Mouse (Mus musculus): ENCODE measurements around the gene Cenpb.

Cenpb gene

DNA sequence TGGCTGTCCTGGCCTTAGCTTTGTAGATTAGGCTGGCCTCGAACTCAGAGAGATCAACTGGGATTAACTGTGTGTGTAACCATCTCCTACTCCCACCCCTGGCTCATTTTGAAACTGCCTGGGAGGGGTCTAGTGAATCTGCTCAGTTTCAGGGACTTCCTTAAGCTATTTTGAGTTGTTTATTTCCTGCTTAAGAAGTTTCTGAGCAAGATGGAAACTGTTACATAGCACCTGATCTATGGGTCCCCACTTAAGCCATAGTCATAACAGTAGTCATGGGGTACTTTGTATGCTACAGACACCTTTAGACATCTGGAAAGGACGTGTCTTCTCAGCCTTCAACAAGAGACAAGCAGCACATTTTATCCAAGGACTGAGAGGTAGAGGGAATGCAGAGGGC, 20.8 kb upstream of the Cenpb start:
- no peak for DNase-seq (ENCODE audit: low read depth, low spot score)

DNA sequence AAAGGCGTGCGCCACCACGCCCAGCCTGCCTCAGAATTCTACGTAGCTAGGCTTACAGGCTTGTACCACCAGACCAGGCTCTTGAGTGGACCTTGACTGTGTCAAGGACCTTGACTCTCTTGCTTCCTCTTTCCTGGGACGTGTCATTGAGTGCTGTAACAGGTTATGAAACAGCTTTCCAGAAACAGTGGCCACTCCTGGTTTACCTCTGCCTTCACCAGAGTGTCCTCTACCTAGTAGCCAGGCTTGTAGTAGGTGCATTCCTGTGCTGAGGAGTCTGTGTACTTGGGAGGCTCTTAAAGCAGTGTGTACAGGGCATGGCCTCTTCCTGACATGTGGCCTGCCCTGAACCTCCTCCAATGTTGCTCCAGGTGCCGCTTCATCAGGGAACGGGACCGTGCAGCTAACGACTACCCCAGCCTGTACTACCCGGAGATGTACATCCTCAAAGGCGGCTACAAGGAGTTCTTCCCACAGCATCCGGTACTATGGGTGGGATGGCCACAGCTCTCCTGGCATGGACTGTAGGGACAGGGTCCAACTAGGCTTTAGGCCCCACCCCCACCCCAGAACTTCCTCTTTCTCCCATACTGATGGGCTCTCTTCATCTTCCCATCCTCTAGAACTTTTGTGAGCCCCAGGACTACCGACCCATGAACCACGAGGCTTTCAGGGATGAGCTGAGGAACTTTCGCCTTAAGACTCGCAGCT, 16.9 kb upstream of the Cenpb start:
- no peak for DNase-seq (ENCODE audit: low read depth, low spot score)

- no peak for DNase-seq (ENCODE audit: low read depth, low spot score)
These were observed 11.1 kb upstream of the Cenpb start for GRCm38 (mm10) chr2:131191005-131191390.

DNA sequence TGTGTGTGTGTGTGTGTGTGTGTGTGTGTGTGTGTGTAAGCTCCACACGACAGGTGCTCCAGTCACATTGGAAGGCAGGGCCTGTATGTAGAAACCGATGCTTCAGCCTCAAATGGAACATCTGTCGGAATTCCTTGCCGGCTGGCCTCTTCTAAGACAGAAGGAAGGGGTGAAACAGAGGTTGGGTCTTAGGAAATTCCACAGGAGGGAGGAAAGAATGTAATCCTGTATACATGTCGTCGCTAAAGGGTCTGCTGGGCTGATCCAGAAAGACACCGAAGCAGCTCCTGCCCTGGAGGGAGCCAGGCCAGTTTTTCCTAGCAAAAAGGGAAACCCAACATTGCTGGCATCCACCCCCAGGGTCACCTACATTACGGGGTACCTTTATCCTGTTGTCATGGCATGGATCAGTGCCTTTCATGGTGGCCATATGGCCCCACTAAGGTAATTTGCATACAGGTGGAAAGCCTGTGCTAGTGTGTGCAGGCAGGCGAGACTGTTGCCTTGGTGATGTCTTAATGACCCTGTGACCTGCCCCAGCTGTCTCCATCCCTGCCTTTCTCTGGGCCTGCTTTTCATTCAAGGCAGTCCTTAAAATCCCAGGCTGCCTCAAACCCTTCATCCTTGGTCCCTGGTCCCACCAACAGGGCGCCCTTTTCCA, 10.6 kb upstream of the Cenpb start:
- peak; percentile 41 for DNase-seq (ENCODE audit: low read depth, low spot score)

- no peak for DNase-seq (ENCODE audit: low read depth, low spot score)
These were observed 9.8 kb upstream of the Cenpb start for GRCm38 (mm10) chr2:131189521-131190309.

- DNase-seq (ENCODE audit: low read depth, low spot score): no peak
These were observed 8.4 kb upstream of the Cenpb start for GRCm38 (mm10) chr2:131188311-131188710.

GRCm38 (mm10) chr2:131187602-131187922, 7.7 kb upstream of the Cenpb start:
- no peak for DNase-seq (ENCODE audit: low read depth, low spot score)

- DNase-seq (ENCODE audit: low read depth, low spot score): peak; percentile 86
These were observed 7.1 kb upstream of the Cenpb start, which contains the start of the genes Cdc25b and Spef1 for GRCm38 (mm10) chr2:131186771-131187601. Gene Cdc25b (plus strand): TSS chr2:131186949. Gene Spef1 (minus strand): TSS chr2:131187282.

DNA sequence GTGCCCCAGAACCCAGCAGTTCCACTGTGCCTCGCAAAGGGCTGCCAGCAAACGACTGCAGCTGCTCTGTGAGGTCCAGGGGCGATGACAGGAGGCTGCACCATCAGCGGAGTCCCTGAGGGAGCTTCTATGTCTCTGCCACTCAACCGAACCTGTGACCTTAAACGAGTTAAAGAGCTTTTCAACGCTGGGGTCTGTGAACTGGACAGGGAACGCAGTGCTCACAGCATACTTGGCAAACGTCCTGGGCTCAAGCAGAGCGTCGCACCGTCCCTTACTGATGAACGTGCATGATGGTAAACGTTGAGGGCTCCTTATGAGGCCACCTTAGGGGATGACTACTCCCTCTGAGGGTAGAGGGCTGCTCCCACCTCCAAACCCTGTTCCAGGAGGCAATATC, 6.5 kb upstream of the Cenpb start:
- DNase-seq (ENCODE audit: low read depth, low spot score): no peak

DNA sequence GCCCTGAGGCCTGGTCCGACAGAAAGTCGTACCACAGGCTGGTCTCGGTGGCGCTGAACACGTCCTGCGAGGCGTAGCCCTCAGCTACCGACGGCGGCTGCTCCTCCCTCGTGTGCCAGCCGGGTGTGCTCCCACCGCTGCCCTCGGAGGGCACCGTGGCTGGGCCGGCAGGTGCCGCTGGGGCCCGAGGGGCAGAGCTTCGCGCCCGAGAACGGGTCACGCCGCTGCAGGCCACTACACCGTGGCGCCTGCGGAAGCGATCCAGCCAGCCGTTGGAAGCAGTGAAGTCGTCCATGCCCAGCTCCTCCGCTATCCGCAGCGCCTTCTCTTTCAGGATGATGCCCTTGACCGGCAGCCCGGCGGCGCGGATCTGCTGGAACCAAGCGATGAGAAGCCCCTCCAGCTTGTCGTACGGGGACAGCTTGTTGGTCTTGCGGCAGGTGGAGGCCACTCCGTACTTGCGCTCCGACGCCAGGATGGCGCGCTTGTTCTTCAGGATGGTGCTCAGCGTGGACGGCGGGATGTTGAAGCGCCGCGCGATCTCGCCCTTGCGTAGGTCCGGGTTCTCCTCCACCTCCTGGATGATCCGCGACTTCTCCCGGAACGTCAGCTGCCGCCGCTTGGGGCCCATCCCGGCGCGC, 501 bp downstream of the Cenpb start:
- peak; percentile 90 for DNase-seq (ENCODE audit: low read depth, low spot score)

DNA sequence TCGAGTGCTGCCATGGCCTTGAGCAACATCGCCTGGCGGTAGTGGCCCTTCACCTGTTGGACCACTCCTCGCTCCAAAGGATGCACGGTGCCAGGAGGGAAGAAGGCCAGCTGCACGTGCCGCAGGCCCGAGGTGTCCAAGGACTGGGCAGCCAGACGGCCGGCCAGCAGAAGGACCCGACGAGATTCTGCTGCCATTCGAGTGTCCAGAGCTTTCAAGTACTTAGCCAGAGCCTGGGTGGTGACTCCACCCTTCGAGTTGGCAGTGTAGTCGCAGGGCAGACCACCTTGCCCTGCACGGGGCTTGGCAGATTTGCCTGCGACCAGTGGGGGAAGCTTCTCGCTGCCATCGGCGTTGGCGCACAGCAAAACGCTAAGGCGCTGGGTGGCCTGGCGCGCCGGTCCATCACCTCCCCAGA, 1.0 kb downstream of the Cenpb start:
- DNase-seq (ENCODE audit: low read depth, low spot score): no peak

DNA sequence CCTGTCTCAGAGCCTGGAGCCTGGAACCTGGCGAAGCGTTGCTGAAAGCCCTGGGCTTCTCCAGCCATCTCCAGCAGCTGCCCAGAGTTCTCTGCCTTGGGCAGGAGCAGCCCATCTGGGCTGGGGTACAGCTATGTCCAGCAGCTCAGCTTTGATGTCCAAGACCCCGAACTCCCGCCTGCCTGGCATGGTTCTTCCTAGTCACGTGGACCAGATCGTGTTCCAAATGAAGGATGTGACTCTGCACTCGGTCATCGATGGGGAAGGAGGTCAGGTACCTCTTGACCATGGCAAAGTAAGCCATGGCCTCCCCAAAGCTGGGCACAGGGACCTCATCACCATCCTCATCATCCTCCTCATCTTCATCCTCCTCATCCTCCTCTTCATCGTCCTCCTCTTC, 1.9 kb downstream of the Cenpb start:
- no peak for DNase-seq (ENCODE audit: low read depth, low spot score)

- peak; percentile 54 for DNase-seq (ENCODE audit: low read depth, low spot score)
These were observed 3.4 kb downstream of the Cenpb start for GRCm38 (mm10) chr2:131176491-131176890.

DNA sequence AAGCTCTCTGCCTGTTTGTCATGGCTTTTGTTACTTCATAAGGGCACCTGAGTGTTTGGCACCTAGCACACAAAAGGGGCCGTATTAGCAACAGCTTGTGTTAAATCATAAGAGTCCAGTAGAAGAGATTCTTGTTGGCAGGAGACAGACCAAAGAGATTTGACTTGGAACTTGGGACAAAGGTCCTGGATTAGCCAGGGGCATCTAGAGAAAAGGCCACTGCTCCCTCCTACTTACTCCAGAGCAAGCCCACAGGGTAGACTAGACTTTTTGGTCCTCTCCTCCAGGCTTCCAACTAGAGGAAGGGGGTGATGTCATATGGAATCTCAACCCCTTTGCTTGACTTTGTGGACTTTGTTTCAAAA, 3.9 kb downstream of the Cenpb start:
- no peak for DNase-seq (ENCODE audit: low read depth, low spot score)

DNA sequence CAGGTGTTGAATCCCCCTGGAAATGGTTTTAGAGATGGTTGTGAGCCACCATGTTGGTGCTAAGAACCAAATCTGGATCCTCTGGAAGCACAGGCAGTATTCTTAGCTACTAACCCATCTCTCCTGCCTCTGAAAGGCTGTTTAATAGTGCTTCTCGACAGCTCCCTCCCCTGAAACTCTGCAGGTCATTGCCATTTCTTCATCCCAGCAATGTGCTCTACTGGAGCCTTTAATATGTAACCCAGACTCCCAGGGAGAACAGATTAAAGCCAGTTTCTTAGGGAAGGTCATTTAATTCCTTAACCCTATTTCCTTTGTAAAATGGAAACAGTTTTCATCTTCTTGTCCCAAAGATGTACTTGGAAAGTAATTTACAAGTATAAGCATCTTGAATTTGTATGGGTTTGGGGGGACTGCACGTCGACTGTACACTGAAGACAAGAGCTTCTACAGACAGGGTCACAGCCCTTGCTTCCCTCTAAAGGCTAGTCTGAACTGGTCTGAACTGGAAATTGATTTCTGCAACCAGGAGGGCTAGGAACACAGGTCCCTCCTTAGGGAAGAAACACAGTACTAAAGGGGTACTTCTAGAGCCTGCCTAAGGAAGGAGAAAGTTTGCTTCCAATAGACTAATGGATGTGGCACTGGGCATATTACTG, 4.5 kb downstream of the Cenpb start:
- DNase-seq (ENCODE audit: low read depth, low spot score): peak; percentile 75

- DNase-seq (ENCODE audit: low read depth, low spot score): peak; percentile 86
These were observed 5.2 kb downstream of the Cenpb start for GRCm38 (mm10) chr2:131174700-131175099.

GRCm38 (mm10) chr2:131172322-131172721, 7.5 kb downstream of the Cenpb start:
- DNase-seq (ENCODE audit: low read depth, low spot score): no peak

- peak; percentile 52 for DNase-seq (ENCODE audit: low read depth, low spot score)
These were observed 8.3 kb downstream of the Cenpb start for GRCm38 (mm10) chr2:131171401-131172104.

- DNase-seq (ENCODE audit: low read depth, low spot score): peak; percentile 73
These were observed 8.9 kb downstream of the Cenpb start for GRCm38 (mm10) chr2:131170936-131171335.

DNA sequence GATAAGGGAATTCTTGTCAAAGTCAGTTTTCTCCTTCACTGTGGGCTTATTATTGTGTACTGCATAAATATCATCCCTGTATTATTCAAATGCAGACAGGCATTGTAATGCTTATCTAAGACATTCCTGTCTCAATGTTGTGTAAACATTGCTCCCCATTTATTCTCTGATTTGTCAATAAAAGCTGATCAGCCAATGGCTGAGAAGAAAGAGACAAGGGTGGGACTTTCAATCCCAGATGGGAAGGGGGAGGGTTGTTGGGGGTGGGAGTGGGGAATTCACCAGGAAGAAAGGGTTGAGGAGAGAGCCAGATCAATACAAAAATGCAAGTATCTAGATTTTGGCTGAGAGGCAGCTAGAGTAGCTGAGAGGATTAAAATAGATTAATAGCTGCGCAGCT, 11.0 kb downstream of the Cenpb start:
- peak; percentile 35 for DNase-seq (ENCODE audit: low read depth, low spot score)
